Mouse (Mus musculus): ENCODE data around the gene Gli2.

The Gli2 gene

GRCm38 (mm10) chr1:118802166-118802565 is 251.3 kb downstream of the Gli2 start:
- DNase-seq (ENCODE audit: low read depth, low spot score) = no peak

- no peak for DNase-seq (ENCODE audit: low read depth, low spot score)
Measured at GRCm38 (mm10) chr1:118799322-118800116, 253.9 kb downstream of the Gli2 start.

GRCm38 (mm10) chr1:118795415-118796167 is 257.8 kb downstream of the Gli2 start:
- DNase-seq (ENCODE audit: low read depth, low spot score) = no peak

- DNase-seq (ENCODE audit: low read depth, low spot score) = no peak
Measured at GRCm38 (mm10) chr1:118789871-118790270, 263.5 kb downstream of the Gli2 start.

GRCm38 (mm10) chr1:118789468-118789867 is 264.0 kb downstream of the Gli2 start:
- DNase-seq (ENCODE audit: low read depth, low spot score) = no peak

GRCm38 (mm10) chr1:118788813-118789212 is 264.6 kb downstream of the Gli2 start:
- no peak for DNase-seq (ENCODE audit: low read depth, low spot score)

- DNase-seq (ENCODE audit: low read depth, low spot score) = no peak
Measured at GRCm38 (mm10) chr1:118787486-118787885, 265.9 kb downstream of the Gli2 start.
